Mouse (Mus musculus) central nervous system, embryonic 18 days (tissue): Measurements from ENCODE around the gene Tmem104. TPM values are rescaled to one million over a fixed set of nuclear protein-coding genes. Genes with fewer than 3 reads are reported as not detected.

Experiments used
- polyA plus RNA-seq: library from polyadenylated mRNA; depleted of rRNA; stranded (reverse); fragments of >200 nt; gene quantifications from 2 replicates; pipeline ENCODE4 v1.2.3, GENCODE M21; 2012; rRNA removed

Tmem104 gene
- 5.5 and 7.7 TPM in 2 replicates for polyA plus RNA-seq

DNA sequence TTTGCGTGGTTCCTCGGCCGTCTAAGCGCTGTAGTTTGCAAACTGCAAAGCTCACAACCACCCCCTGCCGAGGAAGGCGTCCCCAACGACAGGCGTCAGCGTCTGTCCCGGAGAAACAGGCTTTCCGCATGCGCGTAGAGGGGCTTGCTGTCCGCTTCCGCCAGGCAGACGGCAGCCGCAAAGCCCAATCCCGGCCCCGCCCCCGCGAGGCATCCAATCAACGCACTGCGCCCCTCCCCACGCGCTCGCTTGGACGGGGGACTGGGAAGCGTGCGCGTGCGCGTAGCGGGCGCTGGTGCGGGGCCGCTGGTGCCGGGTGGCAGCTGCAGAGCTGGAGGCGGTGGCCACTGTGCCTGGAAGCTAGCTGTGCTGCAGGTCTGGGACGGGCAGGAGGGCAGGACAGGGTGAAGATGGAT is at the start of gene Tmem104:
Gene Tmem104 (plus strand): TSS at position 264 of the 416 bp plus-strand sequence.

GRCm38 (mm10) chr11:115162832-115163480 is 24.3 kb upstream of the Tmem104 start, which contains the start of gene Slc9a3r1:
Gene Slc9a3r1 (plus strand): TSS chr11:115163341.

GRCm38 (mm10) chr11:115187693-115188092 is 406 bp downstream of the Tmem104 start, which contains the start of gene Nat9:
Gene Nat9 (minus strand): TSS chr11:115187859.

GRCm38 (mm10) chr11:115267061-115267883 is 80.0 kb downstream of the Tmem104 start, which contains the start of gene Grin2c:
Gene Grin2c (minus strand): TSS chr11:115267243.

GRCm38 (mm10) chr11:115276780-115277603 is 89.7 kb downstream of the Tmem104 start, which contains the start of gene Fdxr:
Gene Fdxr (minus strand): TSS chr11:115277050.

Other genes with a start within 250 kb of the Tmem104 start
- gene Cd300c, start 218.3 kb upstream of the Tmem104 start, polyA plus RNA-seq = not detected in 2 replicates
- gene Cd300ld, start 197.6 kb upstream of the Tmem104 start, polyA plus RNA-seq = 0.03 and 0.05 TPM in 2 replicates
- gene Cd300c2, start 185.6 kb upstream of the Tmem104 start, polyA plus RNA-seq = 0.87 and 0.96 TPM in 2 replicates
- gene Cd300ld2, start 171.3 kb upstream of the Tmem104 start, polyA plus RNA-seq = 0.23 TPM in 1 of 2 replicates, not detected in the other
- gene Cd300ld4, start 160.5 kb upstream of the Tmem104 start, polyA plus RNA-seq = 0.27 TPM in 1 of 2 replicates, not detected in the other
- gene Cd300ld5, start 149.7 kb upstream of the Tmem104 start, polyA plus RNA-seq = 0.33 TPM in 1 of 2 replicates, not detected in the other
- gene Cd300ld3, start 139.1 kb upstream of the Tmem104 start, polyA plus RNA-seq = 0.58 TPM in 1 of 2 replicates, not detected in the other
- gene Cd300e, start 125.3 kb upstream of the Tmem104 start, polyA plus RNA-seq = 0.04 TPM in 1 of 2 replicates, not detected in the other
- gene Rab37, start 96.1 kb upstream of the Tmem104 start, polyA plus RNA-seq = 0.79 and 0.87 TPM in 2 replicates
- 0.18 and 0.36 TPM in 2 replicates for gene Cd300lf, start 53.5 kb upstream of the Tmem104 start, polyA plus RNA-seq
- gene Slc9a3r1, start 24.1 kb upstream of the Tmem104 start, polyA plus RNA-seq = 41.7 and 45.8 TPM in 2 replicates
- gene Nat9, start 372 bp downstream of the Tmem104 start, polyA plus RNA-seq = 19.2 and 20.9 TPM in 2 replicates
- 2.6 and 3.1 TPM in 2 replicates for gene Grin2c, start 79.8 kb downstream of the Tmem104 start, polyA plus RNA-seq
- 31.3 and 33.1 TPM in 2 replicates for gene Fdxr, start 89.6 kb downstream of the Tmem104 start, polyA plus RNA-seq
- gene Fads6, start 110.2 kb downstream of the Tmem104 start, polyA plus RNA-seq = 4.2 and 4.5 TPM in 2 replicates
- gene Otop2, start 119.7 kb downstream of the Tmem104 start, polyA plus RNA-seq = 0.07 and 0.16 TPM in 2 replicates
- gene Ush1g, start 134.6 kb downstream of the Tmem104 start, polyA plus RNA-seq = 0.06 and 0.13 TPM in 2 replicates
- gene Otop3, start 147.2 kb downstream of the Tmem104 start, polyA plus RNA-seq = 0.62 and 0.68 TPM in 2 replicates
- 56.4 and 69.3 TPM in 2 replicates for gene Hid1, start 180.3 kb downstream of the Tmem104 start, polyA plus RNA-seq
- gene Cdr2l, start 194.4 kb downstream of the Tmem104 start, polyA plus RNA-seq = 31.5 and 32.2 TPM in 2 replicates
- gene Mrpl58, start 216.3 kb downstream of the Tmem104 start, polyA plus RNA-seq = 103 and 122 TPM in 2 replicates
- 444 and 496 TPM in 2 replicates for gene Atp5h, start 232.5 kb downstream of the Tmem104 start, polyA plus RNA-seq
- 49.7 and 50.7 TPM in 2 replicates for gene Kctd2, start 232.6 kb downstream of the Tmem104 start, polyA plus RNA-seq